Mouse (Mus musculus) MEL (cell line): ENCODE measurements around the gene Zc3h10. TPM values are rescaled to one million over a fixed set of nuclear protein-coding genes. Genes with fewer than 3 reads are reported as not detected.

Experiments
- DNase-seq: peaks from one replicate; pipeline ENCODE4 v3.0.0; 2011; ENCODE audit warnings: low read depth, low spot score
- H3K27ac ChIP-seq: 2 replicates; pipeline ENCODE4 v1.5.1; 2012; ENCODE audit warnings: low read depth, mild to moderate bottlenecking, control low read depth, low read length, moderate library complexity; ENCODE audit not compliant: control insufficient read depth
- H3K27me3 ChIP-seq, 2 experiments: fragments of 150-350 bp in 1 of 2; sonication (generic) in 1 of 2; 2 replicates each; pipeline ENCODE4 v1.6.1; 2012; ENCODE audit warnings: low read length in 2 of 2, mild to moderate bottlenecking in 2 of 2, improper control_type of control experiment in 1 of 2, moderate library complexity in 1 of 2; ENCODE audit not compliant: insufficient read depth in 2 of 2, control insufficient read depth in 1 of 2
- H3K36me3 ChIP-seq, 2 experiments: 2 replicates each; pipeline ENCODE4 v1.6.1; 2012 to 2014; ENCODE audit warnings: low read length in 2 of 2, improper control_type of control experiment in 1 of 2, inconsistent platforms in 1 of 2, mild to moderate bottlenecking in 1 of 2; ENCODE audit not compliant: insufficient read depth in 2 of 2, control insufficient read depth in 1 of 2
- H3K4me1 ChIP-seq, 2 experiments: fragments of 150-350 bp in 1 of 2; sonication (generic) in 1 of 2; 2 replicates each; pipeline ENCODE4 v1.6.1; 2012; ENCODE audit warnings: low read length in 2 of 2, improper control_type of control experiment in 1 of 2, mild to moderate bottlenecking in 1 of 2; ENCODE audit not compliant: insufficient read depth in 2 of 2, control insufficient read depth in 1 of 2
- H3K4me3 ChIP-seq, 2 experiments: fragments of 150-350 bp in 1 of 2; sonication (generic) in 1 of 2; 2 replicates each; pipeline ENCODE4 v1.5.1; 2012; ENCODE audit warnings: low read depth in 2 of 2, low read length in 2 of 2, mild to moderate bottlenecking in 2 of 2, moderate library complexity in 2 of 2, control low read depth in 1 of 2, improper control_type of control experiment in 1 of 2; ENCODE audit not compliant: control insufficient read depth in 1 of 2, insufficient read depth in 1 of 2
- H3K79me2 ChIP-seq: 2 replicates; pipeline ENCODE4 v1.6.1; 2012; ENCODE audit warnings: mild to moderate bottlenecking, low read length, moderate library complexity; ENCODE audit not compliant: control insufficient read depth, poor library complexity, insufficient read depth
- H3K9ac ChIP-seq: 2 replicates; pipeline ENCODE4 v1.6.1; 2012; ENCODE audit warnings: low read depth, mild to moderate bottlenecking, control low read depth, low read length, moderate library complexity; ENCODE audit not compliant: control insufficient read depth, poor library complexity, severe bottlenecking
- H3K9me3 ChIP-seq: fragments of 150-350 bp; sonication (generic); replicated peaks from 2 replicates; pipeline ENCODE4 v1.6.1; 2012; ENCODE audit warnings: mild to moderate bottlenecking, low read length, improper control_type of control experiment, moderate library complexity; ENCODE audit not compliant: insufficient read depth
- CHD2 ChIP-seq: IDR thresholded peaks from 2 replicates; pipeline ENCODE4 v1.6.1; 2011; ENCODE audit warnings: low read length, improper control_type of control experiment
- CTCF ChIP-seq, 3 experiments: IDR thresholded peaks in 2 of 3; conservative IDR thresholded peaks in 1 of 3; 2 replicates each; pipeline ENCODE4 v1.5.1; 2011 to 2012; ENCODE audit warnings: low read length in 3 of 3, low read depth in 2 of 3, mild to moderate bottlenecking in 2 of 3, improper control_type of control experiment in 1 of 3, inconsistent platforms in 1 of 3, mixed read lengths in 1 of 3, moderate library complexity in 1 of 3; ENCODE audit not compliant: control insufficient read depth in 1 of 3, insufficient read depth in 1 of 3, poor library complexity in 1 of 3, severe bottlenecking in 1 of 3
- E2F4 ChIP-seq: IDR thresholded peaks from 2 replicates; pipeline ENCODE4 v1.6.1; 2011; ENCODE audit warnings: low read depth, low read length, improper control_type of control experiment, borderline replicate concordance
- EP300 ChIP-seq, 2 experiments: IDR thresholded peaks; 2 replicates each; pipeline ENCODE4 v1.6.1; 2011; ENCODE audit warnings: improper control_type of control experiment in 2 of 2, low read length in 2 of 2, low read depth in 1 of 2, mild to moderate bottlenecking in 1 of 2
- GABPA ChIP-seq: IDR thresholded peaks from 2 replicates; pipeline ENCODE4 v1.6.1; 2012; ENCODE audit warnings: low read depth, mild to moderate bottlenecking, inconsistent platforms, low read length, improper control_type of control experiment, moderate library complexity
- GATA1 ChIP-seq: IDR thresholded peaks from 2 replicates; pipeline ENCODE4 v1.6.1; 2011; ENCODE audit warnings: low read depth, low read length, improper control_type of control experiment
- HCFC1 ChIP-seq: IDR thresholded peaks from 2 replicates; pipeline ENCODE4 v1.6.1; 2012; ENCODE audit warnings: low read depth, mild to moderate bottlenecking, inconsistent platforms, low read length, improper control_type of control experiment, moderate library complexity
- MAFK ChIP-seq: IDR thresholded peaks from 2 replicates; pipeline ENCODE4 v1.6.1; 2011; ENCODE audit warnings: low read depth, mild to moderate bottlenecking, low read length, improper control_type of control experiment, borderline replicate concordance
- MAZ ChIP-seq: IDR thresholded peaks from 2 replicates; pipeline ENCODE4 v1.6.1; 2012; ENCODE audit warnings: low read depth, mild to moderate bottlenecking, inconsistent platforms, low read length, improper control_type of control experiment
- MEF2A ChIP-seq: IDR thresholded peaks from 2 replicates; pipeline ENCODE4 v1.6.1; 2014; ENCODE audit warnings: low read depth, mild to moderate bottlenecking, inconsistent platforms, low read length, improper control_type of control experiment; ENCODE audit not compliant: poor library complexity, insufficient replicate concordance, severe bottlenecking; ENCODE audit errors: extremely low read depth
- NELFE ChIP-seq: IDR thresholded peaks from 2 replicates; pipeline ENCODE4 v1.6.1; 2011; ENCODE audit warnings: low read depth, low read length, improper control_type of control experiment
- NRF1 ChIP-seq: IDR thresholded peaks from 2 replicates; pipeline ENCODE4 v1.6.1; 2014; ENCODE audit warnings: low read depth, mild to moderate bottlenecking, inconsistent platforms, low read length, improper control_type of control experiment, moderate library complexity; ENCODE audit not compliant: poor library complexity, insufficient read depth, severe bottlenecking
- POLR2A ChIP-seq, 2 experiments: IDR thresholded peaks; 2 replicates each; pipeline ENCODE4 v1.6.1; 2011 to 2012; ENCODE audit warnings: low read length in 2 of 2, mild to moderate bottlenecking in 2 of 2, control low read depth in 1 of 2, improper control_type of control experiment in 1 of 2, low read depth in 1 of 2, moderate library complexity in 1 of 2; ENCODE audit not compliant: control insufficient read depth in 1 of 2, insufficient read depth in 1 of 2, poor library complexity in 1 of 2
- POLR2AphosphoS5 ChIP-seq: IDR thresholded peaks from 2 replicates; pipeline ENCODE4 v1.6.1; 2012; ENCODE audit warnings: low read depth, borderline replicate concordance, mild to moderate bottlenecking, inconsistent platforms, low read length, moderate library complexity, mixed read lengths
- RAD21 ChIP-seq: IDR thresholded peaks from 2 replicates; pipeline ENCODE4 v1.6.1; 2011; ENCODE audit warnings: mild to moderate bottlenecking, low read depth, low read length, improper control_type of control experiment
- RCOR1 ChIP-seq: IDR thresholded peaks from 2 replicates; pipeline ENCODE4 v1.6.1; 2012; ENCODE audit warnings: low read depth, mild to moderate bottlenecking, inconsistent platforms, low read length, improper control_type of control experiment
- SIN3A ChIP-seq: IDR thresholded peaks from 2 replicates; pipeline ENCODE4 v1.6.1; 2012; ENCODE audit warnings: low read length, improper control_type of control experiment, inconsistent platforms
- TAL1 ChIP-seq: IDR thresholded peaks from 2 replicates; pipeline ENCODE4 v1.6.1; 2012; ENCODE audit warnings: mild to moderate bottlenecking, inconsistent platforms, low read length, moderate library complexity, mixed read lengths
- TCF12 ChIP-seq: IDR thresholded peaks from 2 replicates; pipeline ENCODE4 v1.6.1; 2014; ENCODE audit warnings: low read depth, mild to moderate bottlenecking, inconsistent platforms, low read length, improper control_type of control experiment, moderate library complexity
- ZC3H11A ChIP-seq: IDR thresholded peaks from 2 replicates; pipeline ENCODE4 v1.6.1; 2012; ENCODE audit warnings: low read depth, mild to moderate bottlenecking, inconsistent platforms, low read length, improper control_type of control experiment
- ZKSCAN1 ChIP-seq: IDR thresholded peaks from 2 replicates; pipeline ENCODE4 v1.6.1; 2012; ENCODE audit warnings: low read depth, mild to moderate bottlenecking, inconsistent platforms, low read length, improper control_type of control experiment, moderate library complexity
- polyA plus RNA-seq, 2 experiments: library from polyadenylated mRNA; stranded (reverse) in 1 of 2; unstranded in 1 of 2; fragments of >175 nt in 1 of 2; fragments of >200 nt in 1 of 2; gene quantifications; 2 replicates each; pipeline versions ENCODE4 v1.2.1 to v1.2.4; 2012; ENCODE audit warnings: low replicate concordance in 2 of 2, low read depth in 1 of 2; ENCODE audit not compliant: insufficient read length in 2 of 2, insufficient read depth in 1 of 2, missing spikeins in 1 of 2
- total RNA-seq: library from RNA; depleted of rRNA; stranded (reverse); fragments of 300-350 nt; gene quantifications from 2 replicates; pipeline ENCODE4 v1.2.3, GENCODE M21; 2012

Gene Zc3h10
- total and polyA plus RNA-seq, 3 experiments, result 14.6 to 17.3 TPM; not detected in 1

- no peak overlapping the region for H3K4me3 ChIP-seq
- H3K27ac ChIP-seq, result no peak overlapping the region
- peaks cover 0 to 16% of the 10 kb centered on the region in 2 experiments; a peak in 2 of 4 replicates for H3K36me3 ChIP-seq
- H3K27me3 ChIP-seq, result peaks cover 2 to 6% of the 10 kb centered on the region in 2 experiments
- DNase-seq, result no peak
- H3K9me3 ChIP-seq, result no peaks in the 10 kb centered on the region
- TF ChIP-seq HCFC1, result no peak
- no peak for TF ChIP-seq GABPA
- TF ChIP-seq, all 39 proteins: peak for 0
- Histone ChIP-seq H3K79me2 (no peaks in the 10 kb centered on the region), H3K4me1 (peaks cover 8 to 17% of the 10 kb centered on the region in 2 experiments), H3K9ac (no peak overlapping the region)
These were observed 39.5 kb upstream of the Zc3h10 start for GRCm38 (mm10) chr10:128587120-128587519.

- Histone ChIP-seq H3K9me3 (no peaks in the 10 kb centered on the region), H3K4me1 (peaks cover 4 to 12% of the 10 kb centered on the region in 2 experiments), H3K79me2 (no peaks in the 10 kb centered on the region), H3K36me3 (peaks cover 0 to 10% of the 10 kb centered on the region in 2 experiments; a peak in 2 of 4 replicates), H3K27me3 (peaks cover 2 to 6% of the 10 kb centered on the region in 2 experiments), H3K4me3 (no peak overlapping the region), H3K9ac (no peak overlapping the region)
- TF ChIP-seq EP300 (IDR thresholded peaks at IDR 0.05; ENCODE audit: low read depth in 1 of 2, low read length in 2 of 2) (no peak), NELFE (no peak), MEF2A (no peak), MAZ (no peak), TAL1 (no peak), NRF1 (no peak), SIN3A (no peak), TCF12 (no peak), HCFC1 (no peak), RAD21 (no peak), CHD2 (no peak), POLR2A (IDR thresholded peaks at IDR 0.05; ENCODE audit: control insufficient read depth in 1 of 2, insufficient read depth in 1 of 2, low read depth in 1 of 2, low read length in 2 of 2, poor library complexity in 1 of 2) (no peak), RCOR1 (no peak), ZC3H11A (no peak), GATA1 (no peak), MAFK (no peak), CTCF (IDR thresholded peaks at IDR 0.05 in 2 of 3, conservative IDR thresholded peaks at IDR 0.05 in 1 of 3; ENCODE audit: control insufficient read depth in 1 of 3, insufficient read depth in 1 of 3, low read depth in 2 of 3, low read length in 3 of 3, poor library complexity in 1 of 3, severe bottlenecking in 1 of 3) (no peak), ZKSCAN1 (no peak), POLR2AphosphoS5 (no peak), E2F4 (no peak)
- TF ChIP-seq, all 39 proteins: peak for 0
- H3K27ac ChIP-seq, result no peak overlapping the region
- no peak for DNase-seq
These were observed 39.0 kb upstream of the Zc3h10 start for GRCm38 (mm10) chr10:128586546-128586945.
